Mouse (Mus musculus) stomach, embryonic 14.5 days (tissue): ENCODE measurements around the gene Stk11ip. TPM values are rescaled to one million over a fixed set of nuclear protein-coding genes. Genes with fewer than 3 reads are reported as not detected.

Experiments
- ATAC-seq: fragments of 200-750 bp; cut with Nextera tagmentation; 2 replicates; pipeline ENCODE4 v1.8.0; 2017; ENCODE audit warnings: low read depth, moderate TSS enrichment; ENCODE audit not compliant: insufficient number of reproducible peaks, insufficient read depth, low FRiP score
- H3K27ac ChIP-seq: fragments of 300-500 bp; sonication (generic); 2 replicates; pipeline ENCODE4 v1.5.1; 2014; ENCODE audit warnings: mild to moderate bottlenecking, low read length, moderate library complexity, mixed read lengths
- H3K27me3 ChIP-seq: fragments of 300-500 bp; sonication (generic); 2 replicates; pipeline ENCODE4 v1.6.1; 2014; ENCODE audit warnings: low read length, control low read depth, mixed read lengths; ENCODE audit not compliant: control insufficient read depth, insufficient read depth
- H3K36me3 ChIP-seq: fragments of 300-500 bp; sonication (generic); 2 replicates; pipeline ENCODE4 v1.6.1; 2014; ENCODE audit warnings: mild to moderate bottlenecking, control low read depth, low read length, moderate library complexity, mixed read lengths; ENCODE audit not compliant: control insufficient read depth, insufficient read depth
- H3K4me1 ChIP-seq: fragments of 300-500 bp; sonication (generic); 2 replicates; pipeline ENCODE4 v1.6.1; 2014; ENCODE audit warnings: low read length, control low read depth, mixed read lengths; ENCODE audit not compliant: control insufficient read depth, insufficient read depth
- H3K4me2 ChIP-seq: fragments of 300-500 bp; sonication (generic); replicated peaks from 2 replicates; pipeline ENCODE4 v1.6.1; 2014; ENCODE audit warnings: low read depth, low read length, control low read depth
- H3K4me3 ChIP-seq: fragments of 300-500 bp; sonication (generic); 2 replicates; pipeline ENCODE4 v1.5.1; 2014; ENCODE audit warnings: low read depth, low read length, control low read depth
- H3K9ac ChIP-seq: fragments of 300-500 bp; sonication (generic); replicated peaks from 2 replicates; pipeline ENCODE4 v1.6.1; 2014; ENCODE audit warnings: low read depth, mild to moderate bottlenecking, control low read depth, low read length, moderate library complexity, mixed read lengths
- H3K9me3 ChIP-seq: fragments of 300-500 bp; sonication (generic); 2 replicates; pipeline ENCODE4 v1.6.1; 2016; ENCODE audit warnings: low read depth, low read length, control low read depth; ENCODE audit not compliant: control insufficient read depth
- WGBS: fragments of 180-500 bp; shearing (Covaris S2); extraction: QIAGEN DNeasy Blood & Tissue Kit; methylation state at CpG from one replicate; pipeline ENCODE4 v1.1.7; 2014; 5-methylcytosine and 5-hydroxymethylcytosine counted together
- polyA plus RNA-seq: library from polyadenylated mRNA; unstranded; fragments of >200 nt; fragmentation: Nextera tagmentation; extraction: Ambion mirVana; gene quantifications from 2 replicates; pipeline ENCODE4 v1.2.1, GENCODE M21; 2014

Stk11ip gene
- polyA plus RNA-seq, 1 experiment from 2014 or later: 19.0 TPM

DNA sequence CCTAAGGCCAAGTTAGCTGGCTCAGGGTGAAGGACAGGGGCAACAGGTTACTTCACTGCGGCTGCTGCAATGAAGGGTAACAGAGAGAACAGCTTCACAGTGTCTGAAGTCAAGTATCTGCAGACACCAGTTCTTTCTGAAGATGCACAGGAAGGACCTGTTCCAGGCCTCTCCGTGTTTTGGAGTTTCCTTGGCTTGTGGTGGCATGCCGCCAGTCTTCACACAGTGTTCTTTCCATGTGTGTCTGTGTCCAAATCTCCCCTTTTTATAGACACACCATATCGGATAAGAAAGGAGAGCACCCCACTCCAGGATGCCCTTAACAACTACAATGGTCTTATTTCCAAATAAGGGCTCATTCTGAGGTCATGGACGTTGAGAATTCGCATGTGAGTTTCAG lies 23.0 kb downstream of the Stk11ip start:
- H3K4me1 ChIP-seq: peaks cover 9% of the 10 kb centered on the region; the same call in 1 of the 2 replicates
- 89% methylated on average over 6 of the region's 6 CpGs for WGBS

DNA sequence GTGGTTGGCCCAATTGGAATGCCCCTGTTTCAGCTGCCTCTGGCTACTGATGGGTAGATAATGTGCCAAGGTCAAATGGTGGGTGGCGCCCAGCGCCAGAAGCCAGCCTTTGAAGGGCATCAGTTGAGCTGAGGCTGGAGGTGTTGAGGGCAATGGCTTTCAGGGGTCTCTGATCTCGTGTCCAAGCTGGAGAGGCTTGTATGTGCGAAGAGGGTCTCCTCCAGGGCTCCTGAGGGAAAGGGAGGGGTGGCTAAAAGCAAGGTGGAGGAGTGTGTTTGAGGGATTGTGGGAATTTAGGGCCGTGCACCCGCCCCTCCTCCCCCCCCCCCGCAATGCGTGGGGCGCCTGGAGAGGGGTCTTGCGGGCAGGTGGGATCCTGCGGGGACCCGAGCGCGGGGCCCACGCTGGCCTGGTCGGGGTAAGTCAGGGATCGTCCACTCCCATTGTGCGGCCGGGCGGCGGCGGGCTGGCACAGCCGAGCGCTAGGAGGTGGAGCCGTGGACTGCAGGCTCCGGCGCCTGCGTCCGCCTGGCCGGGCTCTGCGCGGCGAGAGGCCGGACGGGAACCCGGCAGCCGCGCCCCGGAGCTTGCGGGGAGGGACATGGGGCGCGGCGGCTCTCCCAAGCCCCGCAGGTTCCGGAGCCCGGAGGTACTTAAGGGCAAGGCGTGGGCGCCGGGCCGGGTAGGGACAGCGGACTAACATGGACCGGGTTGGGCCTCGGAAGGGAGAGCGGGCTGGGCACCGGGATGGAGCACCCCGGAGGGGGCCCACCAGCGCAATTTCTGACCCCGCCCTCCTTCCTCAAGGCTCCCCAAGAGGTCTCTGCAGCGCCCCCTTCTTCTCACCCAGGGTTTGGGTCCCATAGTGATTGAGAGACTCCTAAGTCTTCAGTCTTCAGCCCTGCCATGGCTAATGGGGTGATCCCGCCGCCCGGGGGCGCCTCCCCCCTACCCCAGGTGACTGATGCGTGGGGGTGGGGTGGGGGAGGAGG lies 24.9 kb downstream of the Stk11ip start, which contains the start of gene Slc4a3:
TSS of gene Slc4a3 (plus strand) at position 302 of the 992 bp plus-strand sequence.
- 1% methylated on average over 61 of the region's 64 CpGs for WGBS
- peaks cover 11% of the 10 kb centered on the region; the same call in 1 of the 2 replicates for H3K36me3 ChIP-seq
- H3K4me1 ChIP-seq: peaks cover 9% of the 10 kb centered on the region; the same call in 1 of the 2 replicates
- H3K9ac ChIP-seq: peak within 1 kb of the TSS; percentile 74
- peak within 1 kb of the TSS; percentile 72 for H3K4me3 ChIP-seq
- no peaks in the 10 kb centered on the region for H3K9me3 ChIP-seq
- peak; percentile 83 for ATAC-seq
- H3K4me2 ChIP-seq: peak within 1 kb of the TSS; percentile 72
- H3K27me3 ChIP-seq: no peaks in the 10 kb centered on the region
- peak within 1 kb of the TSS; percentile 23 for H3K27ac ChIP-seq

More for the DNA sequence above, 23.0 kb downstream of the Stk11ip start:
- H3K4me3 ChIP-seq: no peak overlapping the region
- no peaks in the 10 kb centered on the region for H3K36me3 ChIP-seq
- no peaks in the 10 kb centered on the region for H3K9me3 ChIP-seq
- H3K27me3 ChIP-seq: no peaks in the 10 kb centered on the region
- no peak overlapping the region for H3K9ac ChIP-seq
- no peak overlapping the region for H3K4me2 ChIP-seq
- no peak for ATAC-seq
- no peak overlapping the region for H3K27ac ChIP-seq

DNA sequence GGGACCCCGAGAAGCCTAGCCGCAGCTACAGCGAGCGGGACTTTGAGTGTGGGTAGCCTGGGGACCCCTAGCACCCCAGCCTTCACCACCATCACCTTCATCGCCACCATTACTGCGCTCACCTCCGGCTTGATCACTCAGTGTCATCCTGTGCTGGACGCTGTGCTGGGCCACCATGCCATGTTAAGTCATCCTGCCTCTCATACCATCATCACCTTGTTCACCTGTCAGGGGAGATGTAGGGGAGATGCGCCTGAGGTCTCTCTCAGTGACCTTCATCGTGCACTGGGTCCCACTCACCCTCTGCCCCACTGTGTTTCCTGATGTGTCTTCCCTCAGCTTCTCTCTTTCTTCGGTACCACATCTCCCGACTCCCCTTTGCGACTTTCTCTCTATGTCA lies 26.0 kb downstream of the Stk11ip start:
- H3K4me2 ChIP-seq: peak overlapping the region; percentile 72
- no peak overlapping the region for H3K9ac ChIP-seq
- no peak overlapping the region for H3K27ac ChIP-seq
- H3K4me1 ChIP-seq: peaks cover 9% of the 10 kb centered on the region; the same call in 1 of the 2 replicates
- 91% methylated on average over 13 of the region's 13 CpGs for WGBS
- H3K9me3 ChIP-seq: no peaks in the 10 kb centered on the region
- peaks cover 16% of the 10 kb centered on the region; the same call in 1 of the 2 replicates for H3K36me3 ChIP-seq
- ATAC-seq: no peak
- peak overlapping the region; percentile 72; the same call in 1 of the 2 replicates for H3K4me3 ChIP-seq
- no peaks in the 10 kb centered on the region for H3K27me3 ChIP-seq

DNA sequence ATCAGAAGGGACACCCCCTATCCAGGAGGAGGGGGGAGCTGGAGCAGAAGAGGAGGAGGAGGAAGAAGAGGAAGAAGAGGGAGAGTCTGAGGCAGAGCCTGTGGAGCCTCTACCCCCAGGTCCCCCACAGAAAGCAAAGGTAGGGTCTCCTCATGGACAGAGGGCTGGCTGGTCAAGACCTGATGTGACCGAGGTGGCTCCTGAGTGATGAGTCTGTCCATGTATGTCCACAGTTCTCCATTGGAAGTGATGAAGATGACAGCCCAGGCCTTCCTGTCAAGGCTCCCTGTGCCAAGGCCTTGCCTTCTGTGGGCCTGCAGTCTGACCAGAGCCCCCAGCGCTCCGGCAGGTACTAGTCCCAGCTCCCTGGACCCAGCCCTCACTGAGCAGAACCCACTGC lies 26.8 kb downstream of the Stk11ip start:
- 88% methylated on average over 3 of the region's 3 CpGs for WGBS
- Histone ChIP-seq H3K4me2 (no peak overlapping the region), H3K4me1 (peaks cover 9% of the 10 kb centered on the region; the same call in 1 of the 2 replicates), H3K36me3 (peaks cover 24% of the 10 kb centered on the region), H3K27ac (no peak overlapping the region), H3K27me3 (no peaks in the 10 kb centered on the region), H3K4me3 (no peak overlapping the region), H3K9ac (no peak overlapping the region), H3K9me3 (no peaks in the 10 kb centered on the region)
- no peak for ATAC-seq

DNA sequence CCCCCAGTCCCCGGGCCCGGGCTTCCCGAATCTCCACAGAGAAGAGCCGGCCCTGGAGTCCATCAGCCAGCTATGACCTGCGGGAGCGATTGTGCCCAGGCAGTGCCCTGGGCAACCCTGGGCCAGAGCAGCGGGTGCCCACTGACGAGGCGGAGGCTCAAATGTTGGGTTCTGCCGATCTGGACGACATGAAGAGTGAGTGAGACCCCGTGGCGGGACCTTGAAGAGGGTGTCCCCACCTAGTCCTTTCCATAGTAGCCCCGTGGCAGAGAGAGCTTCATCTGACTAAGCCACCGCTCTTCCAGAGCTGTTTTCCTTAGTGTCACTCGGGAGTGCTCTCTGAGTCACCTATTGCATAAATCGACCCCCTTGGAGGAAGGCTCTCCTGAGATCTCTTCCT lies 27.5 kb downstream of the Stk11ip start:
- WGBS: 89% methylated on average over 17 of the region's 17 CpGs
- ATAC-seq: no peak
- H3K9me3 ChIP-seq: no peaks in the 10 kb centered on the region
- no peaks in the 10 kb centered on the region for H3K27me3 ChIP-seq
- peaks cover 9% of the 10 kb centered on the region; the same call in 1 of the 2 replicates for H3K4me1 ChIP-seq
- peaks cover 28% of the 10 kb centered on the region for H3K36me3 ChIP-seq
- no peak overlapping the region for H3K27ac ChIP-seq
- no peak overlapping the region for H3K4me3 ChIP-seq
- H3K4me2 ChIP-seq: no peak overlapping the region
- no peak overlapping the region for H3K9ac ChIP-seq

DNA sequence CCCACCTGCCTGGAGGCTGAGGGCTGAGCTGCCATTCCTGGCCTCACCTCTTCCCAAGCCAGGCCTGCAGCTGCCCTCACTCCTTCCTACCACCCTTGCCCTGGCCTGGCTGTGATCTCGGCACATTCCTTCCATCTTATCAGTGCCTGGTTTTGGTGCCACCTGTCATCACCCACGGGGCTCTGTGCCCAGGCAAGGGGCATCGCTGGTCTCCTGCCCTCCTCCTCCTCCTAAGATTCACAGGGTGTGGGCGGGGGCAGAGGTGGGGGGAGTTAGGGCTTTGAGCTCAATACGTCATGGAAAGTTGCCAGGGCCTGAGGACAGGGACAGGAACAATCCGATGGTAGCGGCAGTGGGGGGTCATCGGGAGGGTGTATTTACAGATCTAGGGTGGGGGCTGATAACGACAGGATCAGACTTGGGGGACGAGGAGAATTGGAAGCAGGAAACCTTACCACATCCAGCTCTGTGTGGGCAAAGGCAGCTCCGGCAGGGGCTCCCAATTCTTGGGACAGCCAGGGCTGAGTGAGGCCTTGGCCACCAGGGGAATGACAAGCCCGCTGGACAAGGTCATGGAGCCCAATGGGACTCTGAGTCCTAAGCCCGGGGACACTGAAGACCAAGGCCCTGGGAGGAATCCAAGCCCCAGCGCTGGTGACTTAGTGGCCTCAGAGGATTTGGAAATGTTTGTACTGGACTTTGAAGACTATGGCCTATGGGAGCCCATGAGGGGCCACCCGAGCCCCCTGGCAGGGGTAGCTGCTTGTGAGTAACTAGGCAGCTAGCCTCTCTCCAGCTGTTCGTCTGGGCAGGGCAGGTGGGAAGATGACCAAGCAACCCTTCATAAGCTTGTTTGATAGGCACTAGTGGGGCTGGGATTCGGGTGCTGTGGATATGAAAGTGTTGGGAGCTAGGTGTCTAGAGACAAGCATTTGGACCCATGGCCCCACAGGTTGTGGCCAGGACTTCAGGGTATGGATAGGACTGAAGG lies 28.3 kb downstream of the Stk11ip start:
- H3K27ac ChIP-seq: no peak overlapping the region
- H3K27me3 ChIP-seq: no peaks in the 10 kb centered on the region
- no peak overlapping the region for H3K9ac ChIP-seq
- WGBS: 70% methylated on average over 17 of the region's 17 CpGs
- ATAC-seq: no peak
- H3K36me3 ChIP-seq: peaks cover 31% of the 10 kb centered on the region
- H3K9me3 ChIP-seq: no peaks in the 10 kb centered on the region
- no peak overlapping the region for H3K4me3 ChIP-seq
- H3K4me1 ChIP-seq: peaks cover 9% of the 10 kb centered on the region; the same call in 1 of the 2 replicates
- no peak overlapping the region for H3K4me2 ChIP-seq

DNA sequence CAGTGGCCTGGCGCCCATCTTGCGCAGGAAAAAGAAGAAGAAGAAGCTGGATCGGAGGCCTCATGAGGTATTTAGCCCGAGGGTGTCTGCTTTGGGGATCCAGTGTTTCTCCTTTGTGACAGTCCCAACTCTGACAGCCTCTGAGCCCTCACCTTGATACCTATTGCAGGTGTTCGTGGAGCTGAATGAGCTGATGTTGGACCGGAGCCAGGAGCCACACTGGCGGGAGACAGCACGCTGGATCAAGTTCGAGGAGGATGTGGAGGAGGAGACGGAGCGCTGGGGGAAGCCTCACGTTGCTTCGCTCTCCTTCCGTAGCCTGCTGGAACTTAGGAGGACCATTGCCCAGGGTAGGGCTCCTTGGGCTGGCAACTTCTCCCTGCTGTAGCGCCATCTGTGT lies 29.3 kb downstream of the Stk11ip start:
- H3K36me3 ChIP-seq: peaks cover 37% of the 10 kb centered on the region
- H3K27ac ChIP-seq: no peak overlapping the region
- peaks cover 9% of the 10 kb centered on the region; the same call in 1 of the 2 replicates for H3K4me1 ChIP-seq
- H3K9ac ChIP-seq: no peak overlapping the region
- no peak for ATAC-seq
- H3K9me3 ChIP-seq: no peaks in the 10 kb centered on the region
- H3K4me3 ChIP-seq: no peak overlapping the region
- H3K4me2 ChIP-seq: no peak overlapping the region
- H3K27me3 ChIP-seq: no peaks in the 10 kb centered on the region
- 83% methylated on average over 15 of the region's 15 CpGs for WGBS

DNA sequence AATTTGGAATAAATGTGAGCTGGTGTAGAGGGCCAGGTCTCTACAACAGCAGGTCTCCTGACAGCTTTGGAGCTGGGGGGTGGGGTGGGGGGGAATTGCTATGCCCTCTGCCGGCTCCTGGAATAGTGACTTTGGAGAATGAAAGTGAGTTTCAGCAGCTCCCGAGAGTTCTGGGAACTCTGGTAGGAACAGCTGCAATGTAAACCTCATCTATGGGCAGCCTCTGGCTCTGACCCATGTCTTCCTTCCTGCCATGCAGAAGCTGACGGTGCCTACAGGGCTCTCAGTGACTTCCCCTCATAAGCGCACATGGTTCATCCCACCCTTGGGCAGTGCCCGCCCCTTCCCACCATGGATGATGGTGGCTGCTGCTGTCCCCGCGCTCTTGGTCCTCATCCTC lies 34.4 kb downstream of the Stk11ip start:
- 83% methylated on average over 7 of the region's 7 CpGs for WGBS

More for the DNA sequence above, 34.4 kb downstream of the Stk11ip start:
- H3K4me2 ChIP-seq: no peak overlapping the region
- peaks cover 6% of the 10 kb centered on the region for H3K4me1 ChIP-seq
- H3K9me3 ChIP-seq: no peaks in the 10 kb centered on the region
- H3K9ac ChIP-seq: no peak overlapping the region
- H3K4me3 ChIP-seq: no peak overlapping the region
- H3K27ac ChIP-seq: no peak overlapping the region
- H3K36me3 ChIP-seq: peaks cover 39% of the 10 kb centered on the region
- no peak for ATAC-seq
- H3K27me3 ChIP-seq: no peaks in the 10 kb centered on the region
